Mouse (Mus musculus): ENCODE results near the gene Prpf19. TPM values are rescaled to one million over a fixed set of nuclear protein-coding genes. Genes with fewer than 3 reads are reported as not detected.
A peak's percentile ranks its signal among the peaks of the same experiment; 100 is the strongest.

Prpf19 gene
- 50.4 and 58.6 TPM in 2 replicates for polyA plus RNA-seq (2014; fragmentation: Nextera tagmentation; extraction: Ambion mirVana)

DNA sequence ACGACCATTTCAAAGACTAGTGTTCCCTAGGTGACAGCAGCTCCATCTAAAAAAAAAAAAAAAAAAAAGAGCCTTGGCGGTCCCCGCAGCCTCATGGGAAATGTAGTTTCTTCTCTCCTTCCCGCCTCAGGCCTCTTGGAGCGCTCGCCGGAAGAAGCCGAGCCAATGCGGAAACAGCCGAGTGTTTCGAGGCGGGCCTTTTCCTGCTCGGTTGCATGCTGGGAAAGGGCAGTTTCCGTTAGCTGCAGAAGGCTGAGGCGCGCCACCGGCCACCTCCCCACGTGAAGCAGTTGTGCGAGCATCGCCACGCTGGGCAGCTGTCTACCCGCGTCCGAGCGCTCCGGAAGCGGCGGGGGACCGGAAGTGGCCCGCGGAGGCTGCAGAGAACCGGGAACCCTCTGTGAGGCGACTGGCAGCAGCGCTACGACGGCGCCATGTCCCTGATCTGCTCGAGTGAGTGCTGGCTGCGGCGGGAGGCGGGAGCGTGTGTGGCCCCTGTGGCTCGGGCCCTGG is at the start of gene Prpf19:
Prpf19 (plus strand) TSS at position 216 of the 513 bp plus-strand sequence.
- peak; percentile 96 for ATAC-seq (ENCODE audit: low FRiP score)

DNA sequence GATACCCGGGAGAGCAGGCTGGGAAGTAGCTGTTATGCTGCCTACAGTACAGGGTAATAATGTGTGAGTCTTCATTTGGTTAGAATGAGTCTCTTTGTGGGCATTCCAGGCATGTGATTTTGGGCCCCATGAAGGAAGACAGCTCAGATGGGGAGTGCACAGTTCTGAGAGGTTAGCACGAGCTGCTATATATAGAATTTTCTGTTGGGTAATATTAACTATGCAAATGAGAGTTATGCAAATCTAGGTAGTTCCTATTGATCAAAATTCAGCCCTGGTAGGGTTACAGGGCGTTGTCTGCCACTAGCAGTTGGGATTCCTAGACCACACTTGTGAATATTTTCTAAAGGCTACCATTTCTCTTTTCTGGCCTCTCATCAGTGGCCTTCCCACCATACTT is 49.6 kb upstream of the Prpf19 start:
- H3K27me3 ChIP-seq (ENCODE audit: control insufficient read depth, insufficient read depth, low read length), result peaks cover 2% of the 10 kb centered on the region
- no peak for DNase-seq (ENCODE audit: low spot score)
- H3K4me3 ChIP-seq (ENCODE audit: low read depth, low read length), result no peak overlapping the region
- H3K4me2 ChIP-seq (replicated peaks; ENCODE audit: low read depth, low read length), result no peak overlapping the region
- H3K4me1 ChIP-seq (replicated peaks; ENCODE audit: control insufficient read depth, insufficient read depth, low read length), result no peaks in the 10 kb centered on the region; the same call in 1 of the 2 replicates
- H3K27ac ChIP-seq (ENCODE audit: low read depth, low read length), result no peak overlapping the region
- no peak for ATAC-seq (ENCODE audit: low FRiP score)
- WGBS, result 80% methylated on average over 3 of the region's 3 CpGs
- H3K9ac ChIP-seq (ENCODE audit: low read depth, low read length), result no peak overlapping the region
- H3K36me3 ChIP-seq (ENCODE audit: control insufficient read depth, insufficient read depth, low read length), result no peaks in the 10 kb centered on the region
- no peaks in the 10 kb centered on the region for H3K9me3 ChIP-seq (ENCODE audit: control insufficient read depth, low read length)

More for the DNA sequence above, at the start of gene Prpf19:
- H3K4me1 ChIP-seq (replicated peaks; ENCODE audit: control insufficient read depth, insufficient read depth, low read length), result no peaks in the 10 kb centered on the region; the same call in 1 of the 2 replicates
- under 1% methylated on average over 43 of the region's 43 CpGs for WGBS
- H3K36me3 ChIP-seq (ENCODE audit: control insufficient read depth, insufficient read depth, low read length), result 0 out of 2 replicates have a peak, but pooled peaks cover 3% of the 10 kb centered on the region
- no peaks in the 10 kb centered on the region for H3K27me3 ChIP-seq (ENCODE audit: control insufficient read depth, insufficient read depth, low read length)
- peak; percentile 99 for DNase-seq (ENCODE audit: low spot score)
- H3K9ac ChIP-seq (ENCODE audit: low read depth, low read length), result peak within 1 kb of the TSS; percentile 79
- H3K4me2 ChIP-seq (replicated peaks; ENCODE audit: low read depth, low read length), result peak within 1 kb of the TSS; percentile 82
- H3K9me3 ChIP-seq (ENCODE audit: control insufficient read depth, low read length), result no peaks in the 10 kb centered on the region
- H3K27ac ChIP-seq (ENCODE audit: low read depth, low read length), result peak within 1 kb of the TSS; percentile 92
- H3K4me3 ChIP-seq (ENCODE audit: low read depth, low read length), result peak within 1 kb of the TSS; percentile 67

DNA sequence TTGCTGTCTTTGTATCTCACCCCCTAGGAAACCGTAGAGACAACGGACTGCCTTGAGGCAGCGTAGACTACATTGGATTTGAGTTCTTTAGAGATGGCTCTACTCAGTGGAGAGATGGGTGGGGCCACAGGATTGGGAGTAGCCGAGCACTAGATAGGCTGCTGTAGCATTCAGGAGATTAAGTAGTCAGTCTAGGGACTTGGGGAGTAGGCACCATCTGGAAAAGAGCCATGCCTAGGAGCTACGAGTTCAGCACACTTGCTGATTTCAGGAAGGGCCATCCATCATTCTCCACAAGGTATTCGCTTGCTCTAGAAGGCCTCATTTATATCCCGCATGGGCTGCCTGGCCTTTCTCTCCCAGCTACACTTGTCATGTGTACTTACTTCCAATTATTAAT is 48.9 kb upstream of the Prpf19 start:
- no peak overlapping the region for H3K4me2 ChIP-seq (replicated peaks; ENCODE audit: low read depth, low read length)
- H3K27ac ChIP-seq (ENCODE audit: low read depth, low read length), result no peak overlapping the region
- no peaks in the 10 kb centered on the region for H3K36me3 ChIP-seq (ENCODE audit: control insufficient read depth, insufficient read depth, low read length)
- H3K27me3 ChIP-seq (ENCODE audit: control insufficient read depth, insufficient read depth, low read length), result peaks cover 2% of the 10 kb centered on the region
- WGBS, result 63% methylated on average over 7 of the region's 7 CpGs
- H3K4me3 ChIP-seq (ENCODE audit: low read depth, low read length), result no peak overlapping the region
- H3K9me3 ChIP-seq (ENCODE audit: control insufficient read depth, low read length), result no peaks in the 10 kb centered on the region
- H3K4me1 ChIP-seq (replicated peaks; ENCODE audit: control insufficient read depth, insufficient read depth, low read length), result no peaks in the 10 kb centered on the region; the same call in 1 of the 2 replicates
- DNase-seq (ENCODE audit: low spot score) (no peak), ATAC-seq (ENCODE audit: low FRiP score) (peak; percentile 63)
- no peak overlapping the region for H3K9ac ChIP-seq (ENCODE audit: low read depth, low read length)

DNA sequence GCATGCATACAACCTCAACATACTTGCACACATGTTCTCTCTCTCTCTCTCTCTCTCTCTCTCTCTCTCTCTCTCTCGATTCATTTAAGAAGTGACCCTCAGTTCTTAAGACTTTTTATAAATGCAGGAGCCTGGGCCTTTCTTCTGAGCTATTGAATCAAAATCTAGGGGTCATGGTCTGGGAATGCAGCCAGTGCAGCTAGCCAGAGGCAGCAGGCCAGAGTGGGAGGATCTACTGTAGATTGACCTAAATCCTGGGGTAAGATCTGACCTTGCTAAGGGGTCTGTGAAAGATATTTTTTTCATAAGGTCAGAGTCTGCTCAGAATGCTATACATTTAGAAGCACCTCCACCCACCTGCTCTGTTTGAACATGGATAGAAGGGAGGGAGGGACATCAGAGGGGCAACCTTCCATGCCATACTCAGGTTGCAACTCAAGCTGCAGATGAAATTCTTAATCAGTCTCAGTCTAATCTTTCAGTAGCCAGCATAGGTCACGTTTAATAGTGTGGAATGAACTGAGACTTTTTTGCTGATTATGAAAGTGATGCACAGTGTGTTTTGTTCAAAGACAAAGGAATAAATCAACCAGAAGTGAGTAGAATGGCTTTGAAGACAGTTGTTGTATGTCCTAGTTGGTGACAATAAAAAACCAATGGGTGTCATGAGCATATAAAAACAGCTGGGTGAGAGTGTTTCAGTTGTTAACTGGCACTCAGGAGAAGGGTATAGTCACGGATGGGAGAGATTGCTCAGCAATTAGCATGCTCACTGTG is 47.5 kb upstream of the Prpf19 start:
- Histone ChIP-seq H3K27me3 (ENCODE audit: control insufficient read depth, insufficient read depth, low read length) (peaks cover 2% of the 10 kb centered on the region), H3K4me1 (replicated peaks; ENCODE audit: control insufficient read depth, insufficient read depth, low read length) (no peaks in the 10 kb centered on the region), H3K9ac (ENCODE audit: low read depth, low read length) (no peak overlapping the region), H3K27ac (ENCODE audit: low read depth, low read length) (no peak overlapping the region), H3K4me2 (replicated peaks; ENCODE audit: low read depth, low read length) (no peak overlapping the region), H3K36me3 (ENCODE audit: control insufficient read depth, insufficient read depth, low read length) (no peaks in the 10 kb centered on the region), H3K4me3 (ENCODE audit: low read depth, low read length) (no peak overlapping the region), H3K9me3 (ENCODE audit: control insufficient read depth, low read length) (no peaks in the 10 kb centered on the region)
- whole genome bisulfite sequencing, result 49% methylated on average over 3 of the region's 3 CpGs
- no peak for ATAC-seq (ENCODE audit: low FRiP score)
- DNase-seq (ENCODE audit: low spot score), result no peak

DNA sequence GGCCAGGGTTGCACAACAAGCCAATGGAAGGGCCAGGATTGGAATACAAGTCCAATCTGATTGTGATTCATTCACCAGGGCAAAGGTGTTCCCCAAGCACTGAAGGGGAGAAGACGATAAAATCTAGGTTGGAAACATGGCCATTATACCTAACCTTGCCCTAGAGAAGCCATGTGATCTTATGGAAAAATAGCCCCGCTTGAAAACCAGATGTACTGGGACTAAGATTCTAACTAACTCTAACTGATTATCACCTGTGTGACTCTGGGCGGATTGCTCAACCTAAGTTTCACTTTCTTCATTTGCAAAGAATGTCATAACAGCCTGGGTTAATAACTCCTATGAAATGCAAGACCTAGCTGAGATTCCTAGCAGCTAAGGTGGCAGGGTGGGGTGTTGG is 39.6 kb upstream of the Prpf19 start:
- H3K27ac ChIP-seq (ENCODE audit: low read depth, low read length), result no peak overlapping the region
- no peak overlapping the region for H3K4me3 ChIP-seq (ENCODE audit: low read depth, low read length)
- H3K4me1 ChIP-seq (replicated peaks; ENCODE audit: control insufficient read depth, insufficient read depth, low read length), result no peaks in the 10 kb centered on the region
- peaks cover 21% of the 10 kb centered on the region for H3K36me3 ChIP-seq (ENCODE audit: control insufficient read depth, insufficient read depth, low read length)
- 93% methylated on average over 3 of the region's 3 CpGs for WGBS
- ATAC-seq (ENCODE audit: low FRiP score) (no peak), DNase-seq (ENCODE audit: low spot score) (no peak)
- H3K9ac ChIP-seq (ENCODE audit: low read depth, low read length), result no peak overlapping the region
- no peak overlapping the region for H3K4me2 ChIP-seq (replicated peaks; ENCODE audit: low read depth, low read length)
- no peaks in the 10 kb centered on the region for H3K9me3 ChIP-seq (ENCODE audit: control insufficient read depth, low read length)
- no peaks in the 10 kb centered on the region for H3K27me3 ChIP-seq (ENCODE audit: control insufficient read depth, insufficient read depth, low read length)

DNA sequence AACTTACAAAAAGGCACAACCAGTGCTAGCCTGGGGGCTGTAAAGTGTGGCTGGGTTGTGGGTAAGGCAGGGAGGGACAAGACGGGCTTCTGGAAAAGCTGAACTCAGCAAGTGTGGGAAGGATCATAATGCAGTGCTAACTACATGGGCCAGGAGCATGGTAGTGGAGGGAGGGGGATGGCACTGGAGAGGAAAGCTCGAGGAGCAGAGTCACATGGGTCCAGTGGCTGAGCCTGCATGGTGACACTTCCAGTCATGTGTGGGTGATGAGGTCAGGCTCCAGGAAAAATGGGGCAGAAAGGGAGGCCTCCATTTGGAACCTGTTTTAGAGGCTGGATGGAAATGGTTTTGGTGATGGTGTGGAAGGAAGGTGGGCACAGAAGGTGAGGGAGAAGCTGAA is 38.5 kb upstream of the Prpf19 start:
- no peaks in the 10 kb centered on the region for H3K4me1 ChIP-seq (replicated peaks; ENCODE audit: control insufficient read depth, insufficient read depth, low read length)
- ATAC-seq (ENCODE audit: low FRiP score) (no peak), DNase-seq (ENCODE audit: low spot score) (no peak)
- H3K36me3 ChIP-seq (ENCODE audit: control insufficient read depth, insufficient read depth, low read length), result peaks cover 27% of the 10 kb centered on the region
- 61% methylated on average over 2 of the region's 2 CpGs for WGBS
- H3K9me3 ChIP-seq (ENCODE audit: control insufficient read depth, low read length), result no peaks in the 10 kb centered on the region
- H3K27me3 ChIP-seq (ENCODE audit: control insufficient read depth, insufficient read depth, low read length), result no peaks in the 10 kb centered on the region
- no peak overlapping the region for H3K9ac ChIP-seq (ENCODE audit: low read depth, low read length)
- no peak overlapping the region for H3K27ac ChIP-seq (ENCODE audit: low read depth, low read length)
- no peak overlapping the region for H3K4me3 ChIP-seq (ENCODE audit: low read depth, low read length)
- no peak overlapping the region for H3K4me2 ChIP-seq (replicated peaks; ENCODE audit: low read depth, low read length)

DNA sequence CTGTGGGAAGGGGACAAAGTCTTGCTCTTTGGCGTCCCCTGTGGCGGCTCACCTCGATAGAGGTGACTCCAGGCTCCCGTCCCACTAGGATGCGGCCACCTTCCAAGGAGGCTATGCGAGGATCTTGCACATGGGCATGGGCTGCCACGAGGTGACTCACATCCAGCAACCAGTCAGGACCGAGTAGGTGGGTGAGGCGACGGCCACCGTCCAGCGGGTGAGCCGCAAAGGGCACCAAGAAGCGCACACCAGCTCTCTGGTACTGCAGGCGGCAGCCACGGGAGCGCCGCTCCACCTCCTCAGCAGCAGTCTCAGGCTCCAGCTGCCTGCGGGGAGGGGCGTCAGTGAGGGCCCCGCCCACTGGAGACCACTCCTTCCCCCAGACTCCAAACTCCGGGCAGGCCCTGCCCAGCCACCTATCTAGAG is 34.9 kb upstream of the Prpf19 start:
- ATAC-seq (ENCODE audit: low FRiP score) (no peak), DNase-seq (ENCODE audit: low spot score) (no peak)
- no peak overlapping the region for H3K4me3 ChIP-seq (ENCODE audit: low read depth, low read length)
- H3K4me2 ChIP-seq (replicated peaks; ENCODE audit: low read depth, low read length), result no peak overlapping the region
- H3K27me3 ChIP-seq (ENCODE audit: control insufficient read depth, insufficient read depth, low read length), result no peaks in the 10 kb centered on the region
- H3K9me3 ChIP-seq (ENCODE audit: control insufficient read depth, low read length), result no peaks in the 10 kb centered on the region
- H3K9ac ChIP-seq (ENCODE audit: low read depth, low read length), result no peak overlapping the region
- no peak overlapping the region for H3K27ac ChIP-seq (ENCODE audit: low read depth, low read length)
- 46% methylated on average over 22 of the region's 22 CpGs for WGBS
- peaks cover 40% of the 10 kb centered on the region for H3K36me3 ChIP-seq (ENCODE audit: control insufficient read depth, insufficient read depth, low read length)
- no peaks in the 10 kb centered on the region for H3K4me1 ChIP-seq (replicated peaks; ENCODE audit: control insufficient read depth, insufficient read depth, low read length)

DNA sequence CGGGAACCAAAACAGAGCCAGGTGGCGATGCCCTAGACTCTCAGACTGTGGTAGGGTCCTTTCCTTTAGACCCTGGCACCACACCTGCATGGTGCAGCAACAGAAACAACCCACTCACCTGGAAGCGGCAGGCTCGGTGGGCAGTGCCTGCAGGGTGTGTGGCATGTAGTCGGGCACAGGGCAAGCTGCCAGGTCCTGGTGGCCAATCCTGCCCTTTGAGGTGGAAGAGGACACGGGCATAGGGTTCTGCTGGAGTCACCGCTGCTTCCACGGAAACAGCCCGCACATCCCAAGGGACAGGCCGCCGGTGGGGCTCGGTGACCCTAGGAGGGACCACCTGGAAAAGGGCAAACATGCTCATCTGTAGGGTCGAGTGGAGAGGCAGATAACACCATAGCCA is 28.7 kb upstream of the Prpf19 start:
- no peak overlapping the region for H3K9ac ChIP-seq (ENCODE audit: low read depth, low read length)
- H3K36me3 ChIP-seq (ENCODE audit: control insufficient read depth, insufficient read depth, low read length), result peaks cover 25% of the 10 kb centered on the region
- H3K4me2 ChIP-seq (replicated peaks; ENCODE audit: low read depth, low read length), result no peak overlapping the region
- H3K9me3 ChIP-seq (ENCODE audit: control insufficient read depth, low read length), result no peaks in the 10 kb centered on the region
- H3K27me3 ChIP-seq (ENCODE audit: control insufficient read depth, insufficient read depth, low read length), result no peaks in the 10 kb centered on the region
- ATAC-seq (ENCODE audit: low FRiP score) (no peak), DNase-seq (ENCODE audit: low spot score) (no peak)
- no peak overlapping the region for H3K4me3 ChIP-seq (ENCODE audit: low read depth, low read length)
- H3K4me1 ChIP-seq (replicated peaks; ENCODE audit: control insufficient read depth, insufficient read depth, low read length), result 0 out of 2 replicates have a peak, but pooled peaks cover 4% of the 10 kb centered on the region
- 88% methylated on average over 13 of the region's 13 CpGs for WGBS
- no peak overlapping the region for H3K27ac ChIP-seq (ENCODE audit: low read depth, low read length)

Measured in hindbrain, embryonic 11.5 days (tissue).